8 mouse cellular contexts compared by ENCODE assay signal in the genomic region with DNA sequence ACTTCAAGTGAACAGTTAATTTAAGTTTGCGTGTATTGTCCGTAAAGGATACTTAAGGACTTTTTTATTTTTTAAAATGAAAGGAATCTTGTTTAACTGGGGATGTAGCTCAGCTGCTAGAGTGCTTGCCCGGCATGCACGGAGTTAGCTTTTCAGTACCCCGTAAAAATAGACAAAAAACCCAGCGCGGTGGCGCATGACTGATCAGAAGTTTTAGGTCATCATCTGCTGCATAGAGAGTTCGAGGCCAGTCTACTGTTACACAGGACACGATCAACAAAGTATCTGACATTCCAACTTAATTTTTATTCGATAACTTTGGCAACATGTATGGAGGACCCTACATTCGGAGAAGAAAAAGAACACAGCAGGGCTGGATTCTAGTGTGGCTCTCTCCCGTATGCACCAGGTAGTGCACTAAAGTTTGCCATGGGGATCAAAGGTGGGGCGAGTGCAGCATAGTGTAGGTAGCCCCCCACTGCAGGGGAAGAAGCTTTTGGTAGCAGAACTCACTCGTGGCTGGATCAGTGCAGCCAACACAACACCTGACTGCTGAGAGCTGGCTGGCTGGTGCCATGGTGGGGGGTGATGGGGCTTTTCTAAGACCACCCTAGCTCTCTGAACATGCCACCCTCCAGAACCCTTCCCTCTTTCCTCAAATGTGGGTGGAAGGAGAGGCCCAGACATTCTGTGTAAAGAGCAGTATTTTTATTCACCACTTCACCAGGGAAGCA. TPM values are rescaled to one million over a fixed set of nuclear protein-coding genes. Genes with fewer than 3 reads are reported as not detected.
DNase-seq lines count a peak whose midpoint lies in the region; ATAC-seq and TF ChIP-seq lines count a peak whose summit lies in the region.

No protein-coding gene starts in this region.

- peak; percentile 25; the same call in 1 of the 2 replicates for ATAC-seq in forebrain, embryonic 11.5 days (replicated peaks; ENCODE audit: low FRiP score)
- peak; percentile 45 for ATAC-seq in neural tube, embryonic 13.5 days (ENCODE audit: low read depth)
- ATAC-seq in inflammation-experienced regulatory T-cells, adult 6 months, result no peak
- no peak for ATAC-seq in megakaryocyte-erythroid progenitor cell, adult 5-6 weeks (replicated peaks; ENCODE audit: low FRiP score, low TSS enrichment, poor library complexity, severe bottlenecking)

- H3K9ac ChIP-seq in forebrain, embryonic 11.5 days (ENCODE audit: low read length), result peak overlapping the region; percentile 81
- H3K9ac ChIP-seq in neural tube, embryonic 13.5 days, result peak overlapping the region; percentile 79

- peaks cover 23% of the 10 kb centered on the region for H3K4me1 ChIP-seq in testis, adult 2 months (ENCODE audit: control insufficient read depth, insufficient read depth, low read length)
- peaks cover 5% of the 10 kb centered on the region; the same call in 1 of the 2 replicates for H3K4me1 ChIP-seq in forebrain, embryonic 11.5 days (replicated peaks; ENCODE audit: control insufficient read depth, insufficient read depth, low read length)
- H3K4me1 ChIP-seq in neural tube, embryonic 13.5 days (replicated peaks), result peaks cover 37% of the 10 kb centered on the region

- H3K27me3 ChIP-seq in testis, adult 2 months (ENCODE audit: control insufficient read depth, insufficient read depth, low read length), result no peaks in the 10 kb centered on the region
- no peaks in the 10 kb centered on the region for H3K27me3 ChIP-seq in forebrain, embryonic 11.5 days (ENCODE audit: control insufficient read depth, insufficient read depth, low read length)
- H3K27me3 ChIP-seq in neural tube, embryonic 13.5 days, result no peaks in the 10 kb centered on the region

- H3K4me2 ChIP-seq in forebrain, embryonic 11.5 days (ENCODE audit: low read depth, low read length, severe bottlenecking), result peak overlapping the region; percentile 92
- peak overlapping the region; percentile 97 for H3K4me2 ChIP-seq in neural tube, embryonic 13.5 days

- WGBS in forebrain, embryonic 11.5 days, result 33% methylated on average over 15 of the region's 15 CpGs
- WGBS in neural tube, embryonic 13.5 days, result 36% methylated on average over 15 of the region's 15 CpGs

- DNase-seq in testis, postnatal 10 days (ENCODE audit: low spot score), result no peak
- DNase-seq in forebrain, embryonic 11.5 days (ENCODE audit: low spot score), result no peak
- DNase-seq in kidney, postnatal 25 days, result peak; percentile 29 to 40
- DNase-seq in yolk sac, embryonic 10.5 days (ENCODE audit: low spot score), result no peak

- peak overlapping the region; percentile 55 for H3K27ac ChIP-seq in testis, adult 2 months (ENCODE audit: control insufficient read depth, insufficient read depth, low read depth, low read length)
- no peak overlapping the region for H3K27ac ChIP-seq in forebrain, embryonic 11.5 days (ENCODE audit: low read depth, low read length)
- H3K27ac ChIP-seq in neural tube, embryonic 13.5 days (replicated peaks), result peak overlapping the region; percentile 84

- H3K4me3 ChIP-seq in testis, adult 2 months (ENCODE audit: control insufficient read depth, low read depth, low read length), result peak overlapping the region; percentile 83
- H3K4me3 ChIP-seq in forebrain, embryonic 11.5 days (ENCODE audit: low read depth, low read length), result peak overlapping the region; percentile 73
- H3K4me3 ChIP-seq in neural tube, embryonic 13.5 days, result peak overlapping the region; percentile 81

- no peaks in the 10 kb centered on the region for H3K9me3 ChIP-seq in forebrain, embryonic 11.5 days (ENCODE audit: control insufficient read depth, low read length)
- no peaks in the 10 kb centered on the region for H3K9me3 ChIP-seq in neural tube, embryonic 13.5 days

- no peaks in the 10 kb centered on the region for H3K36me3 ChIP-seq in testis, adult 2 months (ENCODE audit: control insufficient read depth, insufficient read depth, low read length)
- H3K36me3 ChIP-seq in forebrain, embryonic 11.5 days (ENCODE audit: control insufficient read depth, insufficient read depth, low read length), result peaks cover 4% of the 10 kb centered on the region; the same call in 1 of the 2 replicates
- peaks cover 40% of the 10 kb centered on the region for H3K36me3 ChIP-seq in neural tube, embryonic 13.5 days

- TF ChIP-seq CTCF in testis, adult 2 months (IDR thresholded peaks at IDR 0.05; ENCODE audit: control insufficient read depth, insufficient read depth, insufficient replicate concordance, low read depth, low read length), result no peak

- no peak for TF ChIP-seq POLR2A in testis, adult 2 months (IDR thresholded peaks at IDR 0.05; ENCODE audit: control insufficient read depth, low read depth, low read length)

RNA-seq across cellular contexts. Expression of a gene that starts 0.6 kb away (rescaled TPM):
- polyA plus RNA-seq in testis, adult 2 months (2012; rRNA removed), result 16.5 and 16.9 TPM in 2 replicates
- polyA plus RNA-seq in forebrain, embryonic 11.5 days (2014; fragmentation: Nextera tagmentation; extraction: Ambion mirVana), result 40.5 and 41.6 TPM in 2 replicates
- 36.3 and 43.3 TPM in 2 replicates for polyA plus RNA-seq in neural tube, embryonic 13.5 days (2015; fragmentation: Nextera tagmentation; extraction: Ambion mirVana)
- polyA plus RNA-seq in inflammation-experienced regulatory T-cells, adult 6 months (2017; shearing (Covaris generic)), result 10 to 100 TPM; 18.5 to 29.9 (median 29.1) TPM
- total RNA-seq in megakaryocyte-erythroid progenitor cell, adult 5-6 weeks (2014; fragmentation: Nextera tagmentation), result 28.3 and 41.5 TPM in 2 replicates
- total RNA-seq in megakaryocyte-erythroid progenitor cell, adult 5-6 weeks (2017), result 28.8 and 53.1 TPM in 2 replicates

RNA-seq across cellular contexts. Expression of a gene that starts 3.2 kb away (rescaled TPM):
- 12.1 and 13.2 TPM in 2 replicates for polyA plus RNA-seq in testis, adult 2 months (2012; rRNA removed)
- 7.3 and 8.6 TPM in 2 replicates for polyA plus RNA-seq in forebrain, embryonic 11.5 days (2014; fragmentation: Nextera tagmentation; extraction: Ambion mirVana)
- polyA plus RNA-seq in neural tube, embryonic 13.5 days (2015; fragmentation: Nextera tagmentation; extraction: Ambion mirVana), result 5.5 and 7.5 TPM in 2 replicates
- polyA plus RNA-seq in inflammation-experienced regulatory T-cells, adult 6 months (2017; shearing (Covaris generic)), result 10 to 100 TPM; 70.6 to 79.3 (median 79.1) TPM
- total RNA-seq in megakaryocyte-erythroid progenitor cell, adult 5-6 weeks (2014; fragmentation: Nextera tagmentation), result 3.6 TPM in 1 of 2 replicates, not detected in the other
- not detected in 2 replicates for total RNA-seq in megakaryocyte-erythroid progenitor cell, adult 5-6 weeks (2017)

RNA-seq across cellular contexts. Expression of a gene that starts 41.0 kb away (rescaled TPM):
- polyA plus RNA-seq in testis, adult 2 months (2012; rRNA removed), result 35.8 and 41.0 TPM in 2 replicates
- polyA plus RNA-seq in forebrain, embryonic 11.5 days (2014; fragmentation: Nextera tagmentation; extraction: Ambion mirVana), result 3.3 and 3.8 TPM in 2 replicates
- 5.3 and 5.4 TPM in 2 replicates for polyA plus RNA-seq in neural tube, embryonic 13.5 days (2015; fragmentation: Nextera tagmentation; extraction: Ambion mirVana)
- 1 to 10 TPM; 2.4 to 3.1 (median 2.6) TPM for polyA plus RNA-seq in inflammation-experienced regulatory T-cells, adult 6 months (2017; shearing (Covaris generic))
- total RNA-seq in megakaryocyte-erythroid progenitor cell, adult 5-6 weeks (2014; fragmentation: Nextera tagmentation), result 5.0 and 5.4 TPM in 2 replicates
- total RNA-seq in megakaryocyte-erythroid progenitor cell, adult 5-6 weeks (2017), result 2.3 and 12.5 TPM in 2 replicates

RNA-seq across cellular contexts. Expression of a gene that starts 45.9 kb away (rescaled TPM):
- 40.7 and 52.0 TPM in 2 replicates for polyA plus RNA-seq in testis, adult 2 months (2012; rRNA removed)
- polyA plus RNA-seq in forebrain, embryonic 11.5 days (2014; fragmentation: Nextera tagmentation; extraction: Ambion mirVana), result 169 and 201 TPM in 2 replicates
- 193 and 195 TPM in 2 replicates for polyA plus RNA-seq in neural tube, embryonic 13.5 days (2015; fragmentation: Nextera tagmentation; extraction: Ambion mirVana)
- 100 to 1,000 TPM; 248 to 321 (median 312) TPM for polyA plus RNA-seq in inflammation-experienced regulatory T-cells, adult 6 months (2017; shearing (Covaris generic))
- total RNA-seq in megakaryocyte-erythroid progenitor cell, adult 5-6 weeks (2014; fragmentation: Nextera tagmentation), result 109 and 150 TPM in 2 replicates
- 393 and 493 TPM in 2 replicates for total RNA-seq in megakaryocyte-erythroid progenitor cell, adult 5-6 weeks (2017)

Comparison
In these comparisons a context has a peak if more than half of its experiments do, and no peak if none do; other contexts are left out.
1. DNase-seq: peak in kidney, postnatal 25 days (2 of 2); none in testis, postnatal 10 days (single experiment), forebrain, embryonic 11.5 days (single experiment) and yolk sac, embryonic 10.5 days (single experiment).
2. ATAC-seq: peak in forebrain, embryonic 11.5 days (single experiment) and neural tube, embryonic 13.5 days (single experiment); none in inflammation-experienced regulatory T-cells, adult 6 months (single experiment) and megakaryocyte-erythroid progenitor cell, adult 5-6 weeks (single experiment).
3. Peak in every context shown above with its lines, with median percentiles within 50 percentile points of each other: H3K4me3 ChIP-seq.